24 mouse cellular contexts compared by ENCODE assay signal in the genomic region with DNA sequence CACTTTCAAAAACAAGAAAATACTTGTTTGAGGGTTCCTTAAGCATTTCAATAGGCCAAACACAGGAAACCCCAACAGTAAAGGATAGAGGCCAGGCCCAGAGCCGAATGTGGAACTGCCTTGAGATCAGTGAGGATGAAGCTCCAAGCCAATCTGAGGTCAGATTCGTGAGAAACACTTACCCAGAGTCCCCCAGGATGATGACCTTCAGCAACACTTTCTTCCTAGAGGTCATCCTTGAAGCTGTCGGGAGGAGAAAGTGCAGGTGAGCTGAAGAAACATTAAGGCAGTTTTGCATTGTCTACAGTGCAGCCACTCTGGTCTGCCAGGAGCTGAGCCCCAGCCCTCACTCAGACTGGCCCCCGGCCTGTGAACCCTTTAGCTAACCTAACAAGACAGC. TPM values are rescaled to one million over a fixed set of nuclear protein-coding genes. Genes with fewer than 3 reads are reported as not detected.
A peak's percentile ranks its signal among the peaks of the same experiment; 100 is the strongest.
DNase-seq lines count a peak whose midpoint lies in the region; ATAC-seq and TF ChIP-seq lines count a peak whose summit lies in the region.
"Had no signal": no experiment of that assay in that cellular context is flagged by ENCODE, and none has a peak within 500 bp of the region (broad histone marks: within the 10 kb centered on the region; RNA-seq: fewer than 3 reads in every experiment).

No protein-coding gene starts in this region.

- H3K9me3 ChIP-seq in lung, postnatal 0 days (ENCODE audit: low read length) = no peaks in the 10 kb centered on the region
- H3K9me3 ChIP-seq: embryonic facial prominence, embryonic 12.5 days; embryonic facial prominence, embryonic 15.5 days; heart, embryonic 12.5 days; heart, embryonic 15.5 days; hindbrain, embryonic 12.5 days; hindbrain, embryonic 15.5 days had no signal

- no peaks in the 10 kb centered on the region; the same call in none of the 2 replicates for H3K36me3 ChIP-seq in kidney, adult 2 months (ENCODE audit: control insufficient read depth, insufficient read depth, low read length)
- H3K36me3 ChIP-seq in lung, postnatal 0 days (ENCODE audit: insufficient read depth, low read length) = peaks cover 8% of the 10 kb centered on the region; the same call in 1 of the 2 replicates

- no peak for TF ChIP-seq CTCF in gastrocnemius, adult 2 months (IDR thresholded peaks at IDR 0.05)
- no peak for TF ChIP-seq CTCF in kidney, adult 2 months (conservative IDR thresholded peaks at IDR 0.05; ENCODE audit: insufficient read depth, insufficient read length, low read depth, low read length)
- no peak for TF ChIP-seq CTCF in lung, postnatal 0 days (IDR thresholded peaks at IDR 0.05)
- no peak for TF ChIP-seq CTCF in lung, adult 2 months (IDR thresholded peaks at IDR 0.05; ENCODE audit: insufficient read depth, low read length)

- no peak for DNase-seq in gastrocnemius, adult 2 months
- no peak for DNase-seq in gastrocnemius, postnatal 14 days
- DNase-seq in kidney, adult 2 months = no peak
- DNase-seq in kidney, postnatal 36 days = no peak
- DNase-seq in lung, postnatal 0 days (ENCODE audit: low spot score) = no peak
- no peak for DNase-seq in lung, adult 2 months
- peak; percentile 55 for DNase-seq in ZHBTc4 (ENCODE audit: low read depth, low spot score)
- no peak for DNase-seq in cerebellum, adult 8-10 months
- DNase-seq: adrenal gland, adult 8-10 months; adrenal gland, postnatal 25 days; cerebellum, adult 18-20 months; cerebellum, adult 9-11 months; cerebellum, postnatal 25 days; forebrain, postnatal 0 days; gastrocnemius, postnatal 36 days had no signal

- peak overlapping the region; percentile 58 for H3K27ac ChIP-seq in gastrocnemius, adult 2 months
- peak overlapping the region; percentile 53 for H3K27ac ChIP-seq in kidney, adult 2 months (ENCODE audit: insufficient read depth, low read depth, low read length)
- peak overlapping the region; percentile 38 for H3K27ac ChIP-seq in lung, postnatal 0 days (ENCODE audit: low read length)
- H3K27ac ChIP-seq: embryonic facial prominence, embryonic 12.5 days; embryonic facial prominence, embryonic 15.5 days; heart, embryonic 15.5 days; hindbrain, embryonic 12.5 days; hindbrain, embryonic 15.5 days had no signal

- no peak for ATAC-seq in lung, postnatal 0 days
- ATAC-seq: activated CD4-positive, CD25-positive, alpha-beta regulatory T cell, adult 4 months; forebrain, embryonic 14.5 days; forebrain, postnatal 0 days; intestine, postnatal 0 days had no signal

- no peak for TF ChIP-seq POLR2A in kidney, adult 2 months (IDR thresholded peaks at IDR 0.05; ENCODE audit: low read depth, low read length)
- TF ChIP-seq POLR2A in lung, adult 2 months (IDR thresholded peaks at IDR 0.05; ENCODE audit: borderline replicate concordance, extremely low read depth, low read depth, low read length) = no peak

- no peak overlapping the region for H3K4me3 ChIP-seq in gastrocnemius, adult 2 months
- H3K4me3 ChIP-seq in kidney, adult 2 months (ENCODE audit: insufficient read depth, low read depth, low read length) = no peak overlapping the region
- no peak overlapping the region for H3K4me3 ChIP-seq in lung, postnatal 0 days (ENCODE audit: low read depth, low read length)
- no peak overlapping the region for H3K4me3 ChIP-seq in lung, adult 2 months (replicated peaks; ENCODE audit: extremely low read depth, low read depth, low read length)
- H3K4me3 ChIP-seq: embryonic facial prominence, embryonic 12.5 days; embryonic facial prominence, embryonic 15.5 days; heart, embryonic 12.5 days; heart, embryonic 15.5 days; hindbrain, embryonic 12.5 days; hindbrain, embryonic 15.5 days had no signal

- H3K4me1 ChIP-seq in kidney, adult 2 months (ENCODE audit: control insufficient read depth, insufficient read depth, low read length) = peaks cover 17% of the 10 kb centered on the region
- no peaks in the 10 kb centered on the region for H3K4me1 ChIP-seq in lung, postnatal 0 days (ENCODE audit: insufficient read depth, low read depth, low read length)
- peaks cover 8% of the 10 kb centered on the region for H3K4me1 ChIP-seq in lung, adult 2 months (ENCODE audit: control insufficient read depth, insufficient read depth, low read length)
- H3K4me1 ChIP-seq: embryonic facial prominence, embryonic 12.5 days had no signal

- no peak overlapping the region for H3K4me2 ChIP-seq in lung, postnatal 0 days (replicated peaks; ENCODE audit: low read depth, low read length)
- H3K4me2 ChIP-seq: embryonic facial prominence, embryonic 12.5 days; embryonic facial prominence, embryonic 15.5 days; heart, embryonic 12.5 days; heart, embryonic 15.5 days; hindbrain, embryonic 12.5 days; hindbrain, embryonic 15.5 days had no signal

- intact Hi-C loops in gastrocnemius, adult 2 months (cut with DNase I) = loop anchor here (2.0 kb wide), 1 partner anchor 63 kb away; no protein-coding TSS in a partner anchor
- intact Hi-C loops in gastrocnemius, postnatal 14 days (cut with DNase I; ENCODE audit: low total_unique reads) = loop anchor here (5.0 kb wide), 1 partner anchor 69 kb away; a partner anchor contains a TSS

- WGBS in kidney, adult 2 months = 63% methylated on average over 4 of the region's 4 CpGs
- WGBS in lung, postnatal 0 days = 76% methylated on average over 4 of the region's 4 CpGs
- 73% methylated on average over 4 of the region's 4 CpGs for WGBS in lung, adult 2 months

- H3K9ac ChIP-seq in lung, postnatal 0 days (replicated peaks; ENCODE audit: low read depth) = no peak overlapping the region
- H3K9ac ChIP-seq: embryonic facial prominence, embryonic 12.5 days; embryonic facial prominence, embryonic 15.5 days; forebrain, postnatal 0 days; heart, embryonic 12.5 days; heart, embryonic 15.5 days; hindbrain, embryonic 12.5 days; hindbrain, embryonic 15.5 days had no signal

- H3K27me3 ChIP-seq in kidney, adult 2 months (replicated peaks; ENCODE audit: control insufficient read depth, insufficient read depth, low read length) = no peaks in the 10 kb centered on the region
- no peaks in the 10 kb centered on the region for H3K27me3 ChIP-seq in lung, postnatal 0 days (replicated peaks; ENCODE audit: insufficient read depth, low read length)
- H3K27me3 ChIP-seq: embryonic facial prominence, embryonic 12.5 days; embryonic facial prominence, embryonic 15.5 days; heart, embryonic 12.5 days; heart, embryonic 15.5 days; hindbrain, embryonic 12.5 days; hindbrain, embryonic 15.5 days had no signal

- TF ChIP-seq EP300 in lung, postnatal 0 days (IDR thresholded peaks at IDR 0.05) = no peak

RNA-seq across cellular contexts. Expression of a gene that starts 31.6 kb away (rescaled TPM):
- 100 to 1,000 TPM; 320 to 401 TPM for total RNA-seq in gastrocnemius, adult 2 months (2021)
- total RNA-seq in gastrocnemius, postnatal 14 days (2021) = 100 to 1,000 TPM; 208 to 236 TPM
- polyA plus RNA-seq in kidney, adult 2 months (2012; rRNA removed) = 316 and 386 TPM in 2 replicates
- 242 and 253 TPM in 2 replicates for polyA plus RNA-seq in lung, postnatal 0 days (2015; fragmentation: Nextera tagmentation; extraction: Ambion mirVana)
- 160 and 241 TPM in 2 replicates for polyA plus RNA-seq in lung, adult 2 months (2012; rRNA removed)

RNA-seq across cellular contexts. Expression of a gene that starts 32.0 kb away (rescaled TPM):
- 1 to 10 TPM in 1 of 2 experiments, under 1 TPM in 1; 0.99 to 1.6 TPM for total RNA-seq in gastrocnemius, adult 2 months (2021)
- 1 to 10 TPM; 7.4 to 7.8 TPM for total RNA-seq in gastrocnemius, postnatal 14 days (2021)
- polyA plus RNA-seq in kidney, adult 2 months (2012; rRNA removed) = 2.3 and 3.2 TPM in 2 replicates
- polyA plus RNA-seq in lung, postnatal 0 days (2015; fragmentation: Nextera tagmentation; extraction: Ambion mirVana) = 9.1 and 11.5 TPM in 2 replicates
- 4.1 and 5.3 TPM in 2 replicates for polyA plus RNA-seq in lung, adult 2 months (2012; rRNA removed)
- polyA plus RNA-seq: activated CD4-positive, CD25-positive, alpha-beta regulatory T cell, adult 4 months had no signal
